Mouse (Mus musculus): Measurements from ENCODE around the gene Uhrf1.

GRCm38 (mm10) chr17:56290388-56291170 is 12.5 kb upstream of the Uhrf1 start:
- TF ChIP-seq CTCF (IDR thresholded peaks at IDR 0.05; ENCODE audit: low read depth), result no peak
- TF ChIP-seq EP300 (IDR thresholded peaks at IDR 0.05; ENCODE audit: low read depth), result no peak

Measured in liver, embryonic 14.5 days (tissue).